Mouse (Mus musculus) liver, adult 2 months (tissue): ENCODE measurements at regions not wholly inside any gene's neighbourhood (a gene's known extent, or its start where the extent isn't known, plus 50 kb on each side); places are given as distances from the start of the nearest gene placed in this dataset.

Experiments
- DNase-seq: peaks from one replicate; pipeline ENCODE4 v3.0.0-alpha.2; 2011; ENCODE audit warnings: low read depth, low spot score; ENCODE audit errors: extremely low read depth
- H3K27ac ChIP-seq: fragments of 200-500 bp; replicated peaks from 2 replicates; pipeline ENCODE4 v1.5.1; 2012; ENCODE audit warnings: low read depth, mild to moderate bottlenecking, control low read depth, inconsistent platforms, low read length; ENCODE audit not compliant: insufficient read depth
- H3K27me3 ChIP-seq: fragments of 200-500 bp; 2 replicates; pipeline ENCODE4 v1.6.1; 2012; ENCODE audit warnings: mild to moderate bottlenecking, moderate library complexity, low read length, inconsistent platforms; ENCODE audit not compliant: control insufficient read depth, insufficient read depth
- H3K36me3 ChIP-seq: fragments of 200-500 bp; 2 replicates; pipeline ENCODE4 v1.6.1; 2012; ENCODE audit warnings: low read length, inconsistent platforms; ENCODE audit not compliant: control insufficient read depth, insufficient read depth
- H3K4me1 ChIP-seq: fragments of 200-500 bp; 2 replicates; pipeline ENCODE4 v1.6.1; 2011; ENCODE audit warnings: low read length; ENCODE audit not compliant: control insufficient read depth, insufficient read depth
- H3K4me3 ChIP-seq: fragments of 200-500 bp; 2 replicates; pipeline ENCODE4 v1.5.1; 2011; ENCODE audit warnings: low read depth, mild to moderate bottlenecking, control low read depth, low read length, moderate library complexity; ENCODE audit not compliant: insufficient read depth
- H3K79me2 ChIP-seq: fragments of 200-500 bp; 2 replicates; pipeline ENCODE4 v1.6.1; 2012; ENCODE audit warnings: inconsistent platforms, mild to moderate bottlenecking, low read length, moderate library complexity; ENCODE audit not compliant: control insufficient read depth, insufficient read depth
- H3K9ac ChIP-seq: fragments of 200-500 bp; 2 replicates; pipeline ENCODE4 v1.6.1; 2012; ENCODE audit warnings: low read depth, mild to moderate bottlenecking, control low read depth, inconsistent platforms, low read length
- CTCF ChIP-seq: fragments of 200-500 bp; IDR thresholded peaks from 2 replicates; pipeline ENCODE4 v1.5.1; 2011; ENCODE audit warnings: low read depth, low read length, control low read depth
- POLR2A ChIP-seq: fragments of 200-500 bp; IDR thresholded peaks from 2 replicates; pipeline ENCODE4 v1.6.1; 2011; ENCODE audit warnings: low read length, control low read depth; ENCODE audit not compliant: insufficient read depth; ENCODE audit errors: extremely low read depth
- WGBS: fragments of 180-500 bp; shearing (Covaris S2); methylation state at CpG from one replicate; pipeline ENCODE4 v1.1.7; 2018; 5-methylcytosine and 5-hydroxymethylcytosine counted together

- Histone ChIP-seq H3K27ac (no peak overlapping the region), H3K36me3 (no peaks in the 10 kb centered on the region), H3K9ac (no peak overlapping the region), H3K27me3 (no peaks in the 10 kb centered on the region), H3K79me2 (no peaks in the 10 kb centered on the region), H3K4me1 (no peaks in the 10 kb centered on the region), H3K4me3 (no peak overlapping the region)
- WGBS, result 90% methylated on average over 7 of the region's 7 CpGs
- TF ChIP-seq CTCF, result no peak
- no peak for TF ChIP-seq POLR2A
- no peak for DNase-seq
Observed at GRCm38 (mm10) chr10:67365158-67365557, 80.1 kb upstream of the Nrbf2 start.

- Histone ChIP-seq H3K27me3 (no peaks in the 10 kb centered on the region), H3K27ac (no peak overlapping the region), H3K9ac (no peak overlapping the region), H3K79me2 (no peaks in the 10 kb centered on the region), H3K36me3 (no peaks in the 10 kb centered on the region), H3K4me1 (no peaks in the 10 kb centered on the region), H3K4me3 (no peak overlapping the region)
- 32% methylated on average over 13 of the region's 13 CpGs for WGBS
- TF ChIP-seq CTCF, result no peak
- no peak for TF ChIP-seq POLR2A
- no peak for DNase-seq
Observed at GRCm38 (mm10) chr10:67372569-67373161, 87.6 kb upstream of the Nrbf2 start.

- DNase-seq, result no peak
- no peak overlapping the region for H3K27ac ChIP-seq
Observed at GRCm38 (mm10) chr10:67376638-67377037, 91.5 kb upstream of the Nrbf2 start.

GRCm38 (mm10) chr10:67377643-67378223 lies 92.6 kb upstream of the Nrbf2 start:
- no peaks in the 10 kb centered on the region for H3K4me1 ChIP-seq
- DNase-seq, result no peak
- no peaks in the 10 kb centered on the region; the same call in 1 of the 2 replicates for H3K27me3 ChIP-seq
- WGBS, result 66% methylated on average over 17 of the region's 17 CpGs
- TF ChIP-seq CTCF, result no peak
- no peak for TF ChIP-seq POLR2A
- no peak overlapping the region for H3K4me3 ChIP-seq
- no peak overlapping the region for H3K27ac ChIP-seq
- no peaks in the 10 kb centered on the region for H3K36me3 ChIP-seq
- H3K9ac ChIP-seq, result no peak overlapping the region
- no peaks in the 10 kb centered on the region; the same call in 1 of the 2 replicates for H3K79me2 ChIP-seq

More at GRCm38 (mm10) chr10:67376638-67377037, 91.5 kb upstream of the Nrbf2 start:
- Histone ChIP-seq H3K4me1 (no peaks in the 10 kb centered on the region), H3K9ac (no peak overlapping the region), H3K4me3 (no peak overlapping the region), H3K36me3 (no peaks in the 10 kb centered on the region), H3K27me3 (no peaks in the 10 kb centered on the region), H3K79me2 (no peaks in the 10 kb centered on the region)
- TF ChIP-seq POLR2A (no peak), CTCF (no peak)
- 93% methylated on average over 5 of the region's 5 CpGs for WGBS

- Histone ChIP-seq H3K27me3 (no peaks in the 10 kb centered on the region; the same call in 1 of the 2 replicates), H3K4me1 (no peaks in the 10 kb centered on the region), H3K27ac (no peak overlapping the region), H3K36me3 (no peaks in the 10 kb centered on the region), H3K9ac (no peak overlapping the region), H3K79me2 (no peaks in the 10 kb centered on the region; the same call in 1 of the 2 replicates), H3K4me3 (no peak overlapping the region)
- no peak for TF ChIP-seq CTCF
- TF ChIP-seq POLR2A, result no peak
- DNase-seq, result no peak
- WGBS, result 81% methylated on average over 5 of the region's 5 CpGs
Observed at GRCm38 (mm10) chr10:67380174-67380573, 95.1 kb upstream of the Nrbf2 start.

- Histone ChIP-seq H3K27me3 (no peaks in the 10 kb centered on the region; the same call in 1 of the 2 replicates), H3K4me1 (no peaks in the 10 kb centered on the region), H3K79me2 (no peaks in the 10 kb centered on the region; the same call in 1 of the 2 replicates), H3K9ac (no peak overlapping the region), H3K36me3 (no peaks in the 10 kb centered on the region), H3K27ac (no peak overlapping the region), H3K4me3 (no peak overlapping the region)
- WGBS, result 83% methylated on average over 4 of the region's 4 CpGs
- no peak for DNase-seq
- TF ChIP-seq CTCF (no peak), POLR2A (no peak)
Observed at GRCm38 (mm10) chr10:67383352-67383751, 98.2 kb upstream of the Nrbf2 start.
